Mouse (Mus musculus) midbrain, embryonic 13.5 days (tissue): ENCODE results near the gene Cog1. TPM values are rescaled to one million over a fixed set of nuclear protein-coding genes. Genes with fewer than 3 reads are reported as not detected.
A peak's percentile ranks its signal among the peaks of the same experiment; 100 is the strongest.

Source experiments
- ATAC-seq: fragments of 200-750 bp; cut with Nextera tagmentation; 2 replicates; pipeline ENCODE4 v1.8.0; 2017; ENCODE audit warnings: mild to moderate bottlenecking, moderate TSS enrichment, moderate library complexity
- H3K27ac ChIP-seq: fragments of 300-500 bp; sonication (generic); 2 replicates; pipeline ENCODE4 v1.5.1; 2015; ENCODE audit warnings: inconsistent platforms, mild to moderate bottlenecking, moderate library complexity
- H3K27me3 ChIP-seq: fragments of 300-500 bp; sonication (generic); 2 replicates; pipeline ENCODE4 v1.6.1; 2015; ENCODE audit warnings: mild to moderate bottlenecking, inconsistent platforms
- H3K36me3 ChIP-seq: fragments of 300-500 bp; sonication (generic); 2 replicates; pipeline ENCODE4 v1.6.1; 2015; ENCODE audit warnings: mild to moderate bottlenecking, inconsistent platforms
- H3K4me1 ChIP-seq: fragments of 300-500 bp; sonication (generic); replicated peaks from 2 replicates; pipeline ENCODE4 v1.6.1; 2015; ENCODE audit warnings: inconsistent platforms
- H3K4me2 ChIP-seq: fragments of 300-500 bp; sonication (generic); replicated peaks from 2 replicates; pipeline ENCODE4 v1.6.1; 2015; ENCODE audit warnings: moderate library complexity, mild to moderate bottlenecking, inconsistent platforms
- H3K4me3 ChIP-seq: fragments of 300-500 bp; sonication (generic); replicated peaks from 2 replicates; pipeline ENCODE4 v1.5.1; 2015; ENCODE audit warnings: mild to moderate bottlenecking, inconsistent platforms
- H3K9ac ChIP-seq: fragments of 300-500 bp; sonication (generic); replicated peaks from 2 replicates; pipeline ENCODE4 v1.6.1; 2015; ENCODE audit warnings: mild to moderate bottlenecking, inconsistent platforms
- H3K9me3 ChIP-seq: fragments of 300-500 bp; sonication (generic); 2 replicates; pipeline ENCODE4 v1.6.1; 2016; ENCODE audit warnings: mild to moderate bottlenecking, inconsistent platforms
- WGBS: fragments of 180-500 bp; shearing (Covaris S2); methylation state at CpG from one replicate; pipeline ENCODE4 v1.1.7; 2015; 5-methylcytosine and 5-hydroxymethylcytosine counted together
- polyA plus RNA-seq: library from polyadenylated mRNA; unstranded; fragments of >200 nt; fragmentation: Nextera tagmentation; extraction: Ambion mirVana; gene quantifications from 2 replicates; pipeline ENCODE4 v1.2.1, GENCODE M21; 2015

Cog1 gene
- polyA plus RNA-seq, 1 experiment from 2014 or later: 33.2 TPM

DNA sequence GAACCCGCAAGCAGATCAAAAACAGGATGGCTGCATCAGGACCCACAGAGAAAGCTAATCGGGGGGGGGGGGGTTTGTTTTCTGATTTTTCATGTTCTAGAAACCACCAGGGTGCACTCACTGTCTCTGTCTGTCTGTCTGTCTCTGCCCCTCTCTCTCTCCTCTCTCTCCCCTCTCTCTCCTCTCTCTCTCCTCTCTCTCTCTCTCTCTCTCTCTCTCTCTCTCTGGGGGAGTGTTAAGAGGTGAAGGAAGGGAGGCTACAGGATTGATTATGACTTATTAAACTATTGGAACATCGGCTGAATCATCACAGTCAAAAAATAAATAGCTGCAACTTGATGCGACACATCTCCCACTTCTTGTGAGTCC lies 30.7 kb upstream of the Cog1 start:
- H3K27ac ChIP-seq: no peak overlapping the region
- 29% methylated on average over 4 of the region's 4 CpGs for WGBS

DNA sequence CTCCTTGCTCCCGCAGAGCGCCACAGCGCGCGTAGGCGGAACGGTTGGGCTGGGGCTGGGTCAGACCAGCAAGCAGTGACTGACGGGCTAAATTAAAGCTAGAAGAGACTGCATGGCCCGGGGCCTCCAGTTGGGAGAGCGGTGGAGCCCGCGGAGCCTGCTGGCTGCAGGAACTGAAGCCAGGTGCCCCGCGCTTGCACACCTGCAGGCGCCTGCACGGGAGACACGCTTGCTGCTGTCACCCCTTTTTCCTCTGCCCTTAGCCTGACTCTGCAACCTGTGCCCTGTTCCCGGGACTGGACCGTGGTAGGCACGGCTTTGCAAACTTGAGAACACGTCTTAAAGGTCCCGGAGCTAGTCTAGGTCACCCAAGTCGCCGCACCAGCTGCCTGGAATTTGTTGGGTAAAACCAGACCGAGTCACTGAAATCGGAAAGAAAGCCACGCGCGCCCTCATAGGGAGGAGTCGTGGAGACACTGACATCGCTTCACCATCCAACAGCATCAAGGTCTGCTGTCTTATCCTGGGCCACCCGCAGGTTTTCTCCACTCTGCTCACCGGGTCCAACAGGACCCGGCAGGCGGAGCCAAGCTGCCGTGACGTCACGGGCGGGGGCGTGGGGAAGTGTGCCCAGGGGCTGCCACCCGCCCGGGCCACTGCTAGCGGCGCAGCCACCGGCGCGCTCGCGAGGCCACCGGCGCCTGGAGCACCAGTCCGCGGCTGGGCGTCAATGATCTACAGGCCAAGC lies 30.1 kb upstream of the Cog1 start, which contains the start of gene Sstr2:
Gene Sstr2 (plus strand): TSS at position 671 of the 748 bp plus-strand sequence.
- peak; percentile 84 for ATAC-seq
- peaks cover 44% of the 10 kb centered on the region for H3K4me1 ChIP-seq
- no peaks in the 10 kb centered on the region for H3K9me3 ChIP-seq
- peaks cover 54% of the 10 kb centered on the region for H3K27me3 ChIP-seq
- WGBS: 1% methylated on average over 54 of the region's 54 CpGs
- H3K9ac ChIP-seq: peak within 1 kb of the TSS; percentile 76
- peak within 1 kb of the TSS; percentile 57 for H3K4me3 ChIP-seq
- 0 out of 2 replicates have a peak within 1 kb of the TSS, but pooled peaks have one; percentile 30 for H3K27ac ChIP-seq
- H3K36me3 ChIP-seq: no peaks in the 10 kb centered on the region
- H3K4me2 ChIP-seq: peak within 1 kb of the TSS; percentile 93

More for the DNA sequence above, 30.7 kb upstream of the Cog1 start:
- Histone ChIP-seq H3K9me3 (no peaks in the 10 kb centered on the region), H3K36me3 (no peaks in the 10 kb centered on the region), H3K27me3 (peaks cover 57% of the 10 kb centered on the region), H3K9ac (0 out of 2 replicates have a peak overlapping the region, but pooled peaks have one; percentile 76), H3K4me2 (peak overlapping the region; percentile 93), H3K4me1 (peaks cover 44% of the 10 kb centered on the region), H3K4me3 (peak overlapping the region; percentile 57)
- no peak for ATAC-seq

DNA sequence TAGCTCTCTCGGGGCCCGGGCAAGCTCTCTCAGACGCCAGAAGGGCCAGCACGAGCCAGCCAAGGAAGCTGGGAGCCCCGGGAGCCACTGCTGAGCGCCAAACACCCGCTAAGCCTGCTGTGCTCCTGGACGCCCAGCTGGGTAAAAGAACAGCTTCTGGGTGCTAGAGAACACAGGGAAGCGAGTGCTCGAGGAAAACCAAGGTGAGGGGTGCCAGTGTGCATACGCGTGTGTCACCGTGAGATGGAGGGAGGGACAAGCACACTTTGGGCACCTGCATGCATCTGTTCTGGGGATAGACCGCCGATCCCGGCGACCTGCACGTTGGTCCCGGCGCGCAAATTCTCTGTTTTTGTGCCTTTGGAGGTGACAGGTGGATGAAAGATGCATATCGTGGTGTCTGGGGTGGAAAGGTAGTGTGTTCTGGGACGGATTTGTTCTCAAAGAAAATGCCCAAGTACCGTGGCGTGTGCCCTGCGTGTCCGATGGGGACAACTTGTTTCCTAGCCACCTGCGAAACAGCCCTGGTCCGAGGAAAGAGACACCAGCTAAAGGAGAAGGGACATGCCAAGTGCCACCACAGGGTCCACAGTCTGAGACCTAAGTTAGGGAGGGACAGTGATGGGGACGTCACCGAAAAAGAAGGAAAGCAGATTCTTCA lies 29.4 kb upstream of the Cog1 start:
- Histone ChIP-seq H3K4me1 (peaks cover 44% of the 10 kb centered on the region), H3K36me3 (peaks cover 5% of the 10 kb centered on the region), H3K4me2 (peak overlapping the region; percentile 93), H3K9ac (peak overlapping the region; percentile 76), H3K9me3 (no peaks in the 10 kb centered on the region), H3K27ac (0 out of 2 replicates have a peak overlapping the region, but pooled peaks have one; percentile 30), H3K4me3 (peak overlapping the region; percentile 57), H3K27me3 (peaks cover 53% of the 10 kb centered on the region)
- WGBS: 2% methylated on average over 31 of the region's 31 CpGs
- ATAC-seq: no peak; the same call in 1 of the 2 replicates

DNA sequence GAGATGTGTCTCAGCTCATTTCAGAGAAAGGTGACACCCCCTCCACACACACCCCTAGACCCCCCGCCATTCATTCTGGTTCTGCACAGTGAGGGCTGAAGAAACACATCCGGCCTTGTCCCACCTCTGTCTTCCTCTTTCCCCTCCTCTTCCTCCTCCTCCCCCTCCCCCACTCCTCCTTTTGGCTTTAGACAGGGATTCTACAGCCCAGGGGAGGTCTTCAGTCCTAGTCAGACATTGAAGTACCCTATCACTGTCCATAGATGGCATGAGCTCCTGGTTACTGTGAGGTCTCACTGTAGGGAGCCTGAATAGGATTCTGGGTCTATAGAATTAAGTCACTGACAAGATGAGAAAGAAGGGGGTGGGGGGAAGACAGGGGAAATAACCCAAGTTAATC lies 28.0 kb upstream of the Cog1 start:
- Histone ChIP-seq H3K4me2 (peak overlapping the region; percentile 93), H3K9me3 (no peaks in the 10 kb centered on the region), H3K4me1 (peaks cover 44% of the 10 kb centered on the region), H3K9ac (no peak overlapping the region), H3K27ac (no peak overlapping the region), H3K27me3 (peaks cover 49% of the 10 kb centered on the region), H3K4me3 (peak overlapping the region; percentile 57), H3K36me3 (peaks cover 15% of the 10 kb centered on the region)
- WGBS: 55% methylated on average over 2 of the region's 2 CpGs
- no peak for ATAC-seq

DNA sequence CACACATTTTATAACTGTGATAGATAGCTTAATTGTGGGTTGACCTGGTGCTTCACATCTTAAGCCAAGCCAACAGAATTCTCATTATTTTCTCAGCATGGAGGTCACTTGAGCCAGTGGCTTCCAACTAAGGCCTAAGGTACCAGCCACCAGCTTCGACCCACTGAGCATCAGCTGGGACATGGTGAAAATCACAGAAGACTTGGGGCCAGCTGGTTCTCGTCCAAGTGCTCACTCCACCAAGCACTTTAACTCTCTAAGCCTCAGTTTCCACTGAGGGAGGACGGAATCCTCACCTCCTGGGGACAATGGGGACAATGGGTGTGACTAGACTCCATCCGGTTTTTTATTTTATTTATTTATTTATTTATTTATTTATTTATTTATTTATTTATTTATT lies 26.9 kb upstream of the Cog1 start:
- 88% methylated on average over 4 of the region's 4 CpGs for WGBS
- peaks cover 15% of the 10 kb centered on the region for H3K36me3 ChIP-seq
- H3K27me3 ChIP-seq: peaks cover 49% of the 10 kb centered on the region
- ATAC-seq: no peak
- H3K27ac ChIP-seq: no peak overlapping the region
- H3K4me3 ChIP-seq: no peak overlapping the region
- no peak overlapping the region for H3K4me2 ChIP-seq
- peaks cover 44% of the 10 kb centered on the region for H3K4me1 ChIP-seq
- H3K9ac ChIP-seq: no peak overlapping the region
- no peaks in the 10 kb centered on the region for H3K9me3 ChIP-seq

DNA sequence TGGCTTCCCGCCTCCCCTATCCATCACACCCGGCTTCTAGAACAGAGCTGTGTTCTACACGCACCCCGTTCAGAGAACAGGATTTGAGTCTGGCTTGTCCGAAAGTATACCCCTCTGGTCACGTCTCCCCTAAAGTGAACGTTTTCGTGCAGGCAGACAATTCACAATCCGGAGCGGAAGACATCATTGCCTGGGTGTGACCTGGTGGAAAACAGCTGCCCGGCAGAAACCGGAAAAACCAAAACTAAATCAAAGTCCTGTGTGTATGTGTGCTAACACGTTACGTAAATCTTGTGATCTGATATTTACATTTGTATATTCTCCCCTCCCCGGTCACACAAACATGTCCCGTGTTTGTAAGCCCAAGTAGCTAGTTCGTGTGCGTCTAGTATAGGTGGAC lies 23.5 kb upstream of the Cog1 start:
- no peak overlapping the region for H3K4me2 ChIP-seq
- peaks cover 16% of the 10 kb centered on the region for H3K27me3 ChIP-seq
- H3K4me1 ChIP-seq: peaks cover 14% of the 10 kb centered on the region
- H3K36me3 ChIP-seq: peaks cover 15% of the 10 kb centered on the region
- H3K4me3 ChIP-seq: no peak overlapping the region
- H3K9ac ChIP-seq: no peak overlapping the region
- no peak for ATAC-seq
- H3K9me3 ChIP-seq: no peaks in the 10 kb centered on the region
- 94% methylated on average over 18 of the region's 18 CpGs for WGBS
- no peak overlapping the region for H3K27ac ChIP-seq

DNA sequence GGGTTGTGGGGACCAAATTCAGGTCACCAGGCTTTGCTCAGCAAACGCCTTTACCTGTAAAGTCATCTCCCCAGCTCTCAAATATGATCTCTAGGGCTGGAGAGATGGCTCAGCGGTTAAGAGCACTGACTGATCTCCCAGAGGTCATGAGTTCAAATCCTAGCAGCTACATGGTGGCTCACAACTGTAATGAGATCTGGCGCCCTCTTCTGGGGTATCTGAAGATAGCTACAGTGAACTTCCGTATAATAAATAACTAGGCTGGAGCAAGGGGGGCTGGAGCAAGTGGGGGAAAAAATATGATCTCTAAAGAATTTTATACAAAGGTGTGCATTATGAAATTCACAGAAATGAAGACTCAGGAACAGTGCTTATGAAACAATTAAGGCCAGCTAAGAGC lies 21.2 kb upstream of the Cog1 start:
- WGBS: 58% methylated on average over 4 of the region's 4 CpGs
- H3K9me3 ChIP-seq: no peaks in the 10 kb centered on the region
- H3K4me3 ChIP-seq: no peak overlapping the region
- no peak overlapping the region for H3K4me2 ChIP-seq
- H3K27me3 ChIP-seq: peaks cover 4% of the 10 kb centered on the region; the same call in 1 of the 2 replicates
- peaks cover 15% of the 10 kb centered on the region for H3K36me3 ChIP-seq
- no peak for ATAC-seq
- H3K27ac ChIP-seq: no peak overlapping the region
- H3K9ac ChIP-seq: no peak overlapping the region
- H3K4me1 ChIP-seq: no peaks in the 10 kb centered on the region

DNA sequence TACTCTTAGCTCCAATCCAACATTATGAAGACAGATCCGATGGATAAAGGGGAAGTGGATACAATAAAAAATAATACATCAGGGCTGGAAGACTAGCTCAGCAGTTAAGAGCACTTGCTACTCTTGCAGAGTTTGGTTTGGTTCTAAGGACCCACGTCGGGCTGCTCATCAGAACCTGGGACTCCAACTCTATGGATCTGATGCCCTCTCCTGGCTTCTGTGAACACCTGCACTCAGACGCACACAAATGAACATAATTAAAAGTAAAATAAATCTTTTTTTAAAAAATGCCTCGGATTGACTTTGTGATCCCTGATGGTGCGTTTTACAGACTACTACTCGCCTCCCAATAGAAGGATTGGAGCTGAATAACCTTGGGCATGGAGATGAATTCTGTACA lies 18.3 kb upstream of the Cog1 start:
- Histone ChIP-seq H3K27ac (no peak overlapping the region), H3K9me3 (no peaks in the 10 kb centered on the region), H3K9ac (no peak overlapping the region), H3K27me3 (peaks cover 4% of the 10 kb centered on the region; the same call in 1 of the 2 replicates), H3K36me3 (no peaks in the 10 kb centered on the region), H3K4me1 (no peaks in the 10 kb centered on the region), H3K4me3 (no peak overlapping the region), H3K4me2 (no peak overlapping the region)
- no peak for ATAC-seq
- 58% methylated on average over 7 of the region's 7 CpGs for WGBS

DNA sequence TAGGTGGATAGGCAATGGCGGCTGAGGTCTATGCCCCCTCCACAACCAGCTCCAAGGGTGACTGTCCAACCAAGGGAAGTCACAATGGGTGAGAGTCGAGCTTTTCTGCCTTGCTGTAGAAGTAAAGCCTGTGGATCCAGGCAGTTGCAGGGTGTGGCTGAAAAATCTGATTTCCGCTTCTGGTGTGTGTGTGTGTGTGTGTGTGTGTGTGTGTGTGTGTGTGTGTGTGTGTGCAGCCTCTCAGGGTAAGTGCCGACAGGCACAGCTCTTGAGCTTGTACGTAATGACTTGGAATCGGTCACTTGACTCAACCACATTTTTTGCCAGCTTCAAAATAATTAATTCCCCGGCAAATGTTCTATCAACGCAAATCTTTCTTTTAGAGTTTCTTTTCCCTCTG lies 17.7 kb upstream of the Cog1 start:
- no peak overlapping the region for H3K4me3 ChIP-seq
- peaks cover 4% of the 10 kb centered on the region; the same call in 1 of the 2 replicates for H3K27me3 ChIP-seq
- H3K36me3 ChIP-seq: no peaks in the 10 kb centered on the region
- WGBS: 84% methylated on average over 7 of the region's 8 CpGs
- ATAC-seq: no peak
- no peaks in the 10 kb centered on the region for H3K9me3 ChIP-seq
- no peak overlapping the region for H3K4me2 ChIP-seq
- H3K9ac ChIP-seq: no peak overlapping the region
- H3K4me1 ChIP-seq: no peaks in the 10 kb centered on the region
- no peak overlapping the region for H3K27ac ChIP-seq

DNA sequence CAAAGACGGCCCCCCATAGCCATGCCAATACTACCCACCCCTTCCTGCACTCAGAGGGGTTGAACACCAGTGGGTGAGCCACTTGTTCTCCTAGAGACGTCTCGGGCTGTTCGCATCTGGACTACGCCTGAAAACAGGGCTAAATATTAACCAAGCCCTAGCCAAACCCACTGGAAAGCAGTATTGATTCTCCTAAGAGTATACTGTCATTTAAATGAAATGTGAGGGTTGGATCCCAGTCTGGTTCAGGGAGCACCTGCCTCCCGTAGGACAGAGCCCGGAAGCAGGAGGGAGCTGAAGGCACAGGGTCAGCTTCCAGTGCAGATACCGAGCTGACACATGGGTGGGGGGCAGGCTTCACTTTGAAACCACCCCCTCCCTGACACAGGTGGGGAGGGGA lies 17.1 kb upstream of the Cog1 start:
- no peak for ATAC-seq
- Histone ChIP-seq H3K27me3 (peaks cover 4% of the 10 kb centered on the region; the same call in 1 of the 2 replicates), H3K36me3 (no peaks in the 10 kb centered on the region), H3K9ac (no peak overlapping the region), H3K4me3 (no peak overlapping the region), H3K4me1 (no peaks in the 10 kb centered on the region), H3K9me3 (no peaks in the 10 kb centered on the region), H3K4me2 (no peak overlapping the region), H3K27ac (no peak overlapping the region)
- 80% methylated on average over 8 of the region's 8 CpGs for WGBS

DNA sequence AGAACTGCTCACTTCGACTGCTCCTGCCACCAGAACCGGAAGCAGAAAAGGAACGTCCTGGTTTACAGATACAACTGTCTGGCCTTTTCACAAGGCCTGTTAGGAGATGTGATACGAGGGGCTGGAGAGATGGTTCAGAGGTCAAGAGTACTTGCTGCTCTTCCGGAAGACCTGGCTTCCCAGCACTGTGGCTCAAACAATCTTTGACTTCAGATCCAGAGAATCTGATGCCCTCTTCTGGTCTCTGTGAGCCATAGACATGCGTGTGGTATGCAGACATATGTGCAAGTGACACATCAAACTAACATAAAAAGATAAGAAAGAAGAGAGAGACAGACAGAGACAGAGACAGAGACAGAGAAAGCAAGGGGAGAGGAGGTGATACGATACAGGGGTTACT lies 16.7 kb upstream of the Cog1 start:
- Histone ChIP-seq H3K36me3 (no peaks in the 10 kb centered on the region), H3K9me3 (no peaks in the 10 kb centered on the region), H3K27ac (no peak overlapping the region), H3K9ac (no peak overlapping the region), H3K27me3 (peaks cover 4% of the 10 kb centered on the region; the same call in 1 of the 2 replicates), H3K4me1 (no peaks in the 10 kb centered on the region), H3K4me2 (no peak overlapping the region), H3K4me3 (no peak overlapping the region)
- no peak for ATAC-seq
- 83% methylated on average over 7 of the region's 7 CpGs for WGBS

DNA sequence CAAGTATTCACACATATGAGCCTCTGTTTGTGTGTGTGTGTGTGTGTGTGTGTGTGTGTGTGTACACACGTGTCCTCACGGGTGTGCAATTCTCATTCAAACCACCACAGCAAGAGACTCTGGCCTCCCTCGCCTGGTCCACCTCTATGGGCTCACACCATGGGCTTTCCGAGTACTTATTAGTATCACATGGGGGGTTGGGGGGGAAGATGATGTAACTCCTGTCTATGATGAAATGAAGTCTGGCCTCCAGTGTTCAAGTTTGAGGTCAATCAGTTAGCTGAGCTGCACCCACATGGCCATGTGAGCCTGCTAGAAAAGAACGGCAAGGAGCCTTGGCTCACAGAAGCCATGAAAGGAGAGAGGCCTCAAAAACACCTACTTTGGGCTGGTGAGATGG lies 15.6 kb upstream of the Cog1 start:
- Histone ChIP-seq H3K27ac (no peak overlapping the region), H3K27me3 (peaks cover 4% of the 10 kb centered on the region; the same call in 1 of the 2 replicates), H3K36me3 (peaks cover 2% of the 10 kb centered on the region; the same call in 1 of the 2 replicates), H3K4me3 (no peak overlapping the region), H3K9me3 (0 out of 2 replicates have a peak, but pooled peaks cover 4% of the 10 kb centered on the region), H3K9ac (no peak overlapping the region), H3K4me1 (no peaks in the 10 kb centered on the region), H3K4me2 (no peak overlapping the region)
- no peak for ATAC-seq
- 92% methylated on average over 5 of the region's 5 CpGs for WGBS
